Mouse (Mus musculus) embryonic facial prominence, embryonic 14.5 days (tissue): ENCODE results near the gene Plekho2. TPM values are rescaled to one million over a fixed set of nuclear protein-coding genes. Genes with fewer than 3 reads are reported as not detected.

Experiments used
- ATAC-seq: fragments of 200-750 bp; cut with Nextera tagmentation; 2 replicates; pipeline ENCODE4 v1.8.0; 2017; ENCODE audit warnings: low read depth, moderate number of reproducible peaks, moderate TSS enrichment
- DNase-seq: peaks from one replicate; pipeline ENCODE4 v3.0.0-alpha.2; 2015; ENCODE audit warnings: low spot score
- H3K27ac ChIP-seq: fragments of 300-500 bp; sonication (generic); replicated peaks from 2 replicates; pipeline ENCODE4 v1.5.1; 2014; ENCODE audit warnings: low read depth, mild to moderate bottlenecking, low read length, moderate library complexity
- H3K27me3 ChIP-seq: fragments of 300-500 bp; sonication (generic); replicated peaks from 2 replicates; pipeline ENCODE4 v1.6.1; 2014; ENCODE audit warnings: low read length; ENCODE audit not compliant: control insufficient read depth, insufficient read depth
- H3K36me3 ChIP-seq: fragments of 300-500 bp; sonication (generic); 2 replicates; pipeline ENCODE4 v1.6.1; 2014; ENCODE audit warnings: low read length, mixed read lengths; ENCODE audit not compliant: control insufficient read depth, insufficient read depth
- H3K4me1 ChIP-seq: fragments of 300-500 bp; sonication (generic); 2 replicates; pipeline ENCODE4 v1.6.1; 2014; ENCODE audit warnings: antibody characterized with exemption, low read length; ENCODE audit not compliant: control insufficient read depth, insufficient read depth
- H3K4me2 ChIP-seq: fragments of 300-500 bp; sonication (generic); 2 replicates; pipeline ENCODE4 v1.6.1; 2014; ENCODE audit warnings: low read depth, mild to moderate bottlenecking, low read length, moderate library complexity, mixed read lengths
- H3K4me3 ChIP-seq: fragments of 300-500 bp; sonication (generic); 2 replicates; pipeline ENCODE4 v1.5.1; 2014; ENCODE audit warnings: low read depth, mild to moderate bottlenecking, low read length
- H3K9ac ChIP-seq: fragments of 300-500 bp; sonication (generic); 2 replicates; pipeline ENCODE4 v1.6.1; 2014; ENCODE audit warnings: low read depth, mild to moderate bottlenecking, low read length, moderate library complexity, mixed read lengths
- H3K9me3 ChIP-seq: fragments of 300-500 bp; sonication (generic); 2 replicates; pipeline ENCODE4 v1.6.1; 2016; ENCODE audit warnings: low read length; ENCODE audit not compliant: control insufficient read depth
- WGBS: fragments of 180-500 bp; shearing (Covaris S2); extraction: QIAGEN DNeasy Blood & Tissue Kit; methylation state at CpG from one replicate; pipeline ENCODE4 v1.1.7; 2014; 5-methylcytosine and 5-hydroxymethylcytosine counted together
- polyA plus RNA-seq: library from polyadenylated mRNA; unstranded; fragments of >200 nt; fragmentation: Nextera tagmentation; extraction: Ambion mirVana; gene quantifications from 2 replicates; pipeline ENCODE4 v1.2.1, GENCODE M21; 2014

Plekho2 gene
- polyA plus RNA-seq, 1 experiment from 2014 or later: 12.9 TPM

DNA sequence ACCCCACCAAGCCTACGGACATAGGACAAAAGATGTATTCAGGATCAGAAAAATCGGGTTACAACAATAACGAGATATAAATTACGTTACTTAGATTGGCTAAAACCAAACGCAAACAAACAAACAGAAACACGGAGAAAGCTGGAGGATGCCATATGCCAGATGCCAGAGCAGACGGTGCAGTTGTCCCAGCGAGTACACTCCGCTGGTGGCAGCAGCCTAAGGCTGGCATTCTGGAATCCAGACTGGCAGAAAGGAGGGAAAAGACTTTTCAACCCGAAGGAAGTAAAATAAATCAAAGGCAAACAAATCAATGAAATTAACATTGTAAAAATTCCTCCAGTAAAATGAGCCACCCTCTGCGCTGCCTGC, 59.3 kb downstream of the Plekho2 start:
- peak overlapping the region; percentile 54 for H3K9ac ChIP-seq
- no peaks in the 10 kb centered on the region for H3K9me3 ChIP-seq
- no peaks in the 10 kb centered on the region for H3K36me3 ChIP-seq
- no peak overlapping the region for H3K27ac ChIP-seq
- peaks cover 11% of the 10 kb centered on the region for H3K4me1 ChIP-seq
- 13% methylated on average over 11 of the region's 11 CpGs for WGBS
- no peak for ATAC-seq
- H3K27me3 ChIP-seq: no peaks in the 10 kb centered on the region
- DNase-seq: no peak
- peak overlapping the region; percentile 70 for H3K4me2 ChIP-seq
- H3K4me3 ChIP-seq: peak overlapping the region; percentile 34

GRCm38 (mm10) chr9:65519807-65520504, 59.9 kb downstream of the Plekho2 start, which contains the start of gene Ankdd1a:
Gene Ankdd1a, minus strand, starts transcription at chr9:65520193.
- 7% methylated on average over 15 of the region's 25 CpGs for WGBS
- Histone ChIP-seq H3K27me3 (no peaks in the 10 kb centered on the region), H3K9me3 (no peaks in the 10 kb centered on the region), H3K27ac (no peak within 1 kb of the TSS), H3K36me3 (no peaks in the 10 kb centered on the region), H3K4me1 (peaks cover 11% of the 10 kb centered on the region), H3K4me3 (peak within 1 kb of the TSS; percentile 34), H3K4me2 (peak within 1 kb of the TSS; percentile 70), H3K9ac (peak within 1 kb of the TSS; percentile 54)
- ATAC-seq (peak; percentile 63; the same call in 1 of the 2 replicates), DNase-seq (peak; percentile 71)

GRCm38 (mm10) chr9:65514851-65515261, 65.0 kb downstream of the Plekho2 start:
- WGBS: 57% methylated on average over 3 of the region's 3 CpGs
- DNase-seq (no peak), ATAC-seq (peak; percentile 12; the same call in 1 of the 2 replicates)
- Histone ChIP-seq H3K27me3 (no peaks in the 10 kb centered on the region), H3K4me2 (no peak overlapping the region), H3K4me1 (peaks cover 4% of the 10 kb centered on the region; the same call in 1 of the 2 replicates), H3K9ac (no peak overlapping the region), H3K36me3 (no peaks in the 10 kb centered on the region), H3K9me3 (no peaks in the 10 kb centered on the region), H3K27ac (no peak overlapping the region), H3K4me3 (no peak overlapping the region)

- Histone ChIP-seq H3K27me3 (no peaks in the 10 kb centered on the region), H3K27ac (no peak overlapping the region), H3K36me3 (no peaks in the 10 kb centered on the region), H3K9ac (no peak overlapping the region), H3K9me3 (no peaks in the 10 kb centered on the region), H3K4me1 (no peaks in the 10 kb centered on the region), H3K4me3 (no peak overlapping the region), H3K4me2 (no peak overlapping the region)
- ATAC-seq (0 out of 2 replicates have a peak, but pooled peaks have one; percentile 9), DNase-seq (no peak)
- 56% methylated on average over 8 of the region's 8 CpGs for WGBS
These were observed 65.4 kb downstream of the Plekho2 start for GRCm38 (mm10) chr9:65514431-65514830.

- Histone ChIP-seq H3K27me3 (no peaks in the 10 kb centered on the region), H3K27ac (no peak overlapping the region), H3K9me3 (no peaks in the 10 kb centered on the region), H3K36me3 (no peaks in the 10 kb centered on the region), H3K4me2 (no peak overlapping the region), H3K4me3 (no peak overlapping the region), H3K9ac (no peak overlapping the region), H3K4me1 (no peaks in the 10 kb centered on the region)
- WGBS: 81% methylated on average over 3 of the region's 3 CpGs
- DNase-seq (no peak), ATAC-seq (no peak)
These were observed 67.3 kb downstream of the Plekho2 start for GRCm38 (mm10) chr9:65512520-65512919.

DNA sequence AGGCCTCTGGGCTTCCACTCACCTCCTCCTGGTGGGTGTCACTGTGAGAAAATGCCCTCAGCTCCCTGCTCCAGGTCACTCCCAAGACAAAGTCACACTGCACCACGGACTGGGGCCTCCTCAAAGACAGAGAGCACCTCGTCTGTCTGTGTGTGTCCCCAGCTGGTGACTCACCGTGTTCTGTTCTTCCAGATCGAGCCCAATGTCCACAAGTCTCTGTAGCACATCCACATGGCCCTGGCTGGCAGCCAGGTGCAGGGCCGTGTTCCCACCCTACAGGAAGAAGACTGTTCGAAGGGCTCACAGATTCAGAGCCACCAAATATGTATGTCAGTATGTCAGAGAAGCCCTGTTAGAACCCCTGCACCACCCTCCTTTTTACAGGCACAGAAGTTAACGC, 71.4 kb downstream of the Plekho2 start:
- Histone ChIP-seq H3K4me2 (no peak overlapping the region), H3K9ac (no peak overlapping the region), H3K27ac (no peak overlapping the region), H3K9me3 (no peaks in the 10 kb centered on the region), H3K27me3 (no peaks in the 10 kb centered on the region), H3K36me3 (no peaks in the 10 kb centered on the region), H3K4me1 (no peaks in the 10 kb centered on the region), H3K4me3 (no peak overlapping the region)
- WGBS: 63% methylated on average over 7 of the region's 7 CpGs
- no peak for DNase-seq
- ATAC-seq: no peak

- WGBS: 69% methylated on average over 20 of the region's 21 CpGs
- Histone ChIP-seq H3K36me3 (no peaks in the 10 kb centered on the region), H3K4me1 (no peaks in the 10 kb centered on the region), H3K9me3 (no peaks in the 10 kb centered on the region), H3K9ac (no peak overlapping the region), H3K4me2 (no peak overlapping the region), H3K4me3 (no peak overlapping the region), H3K27ac (no peak overlapping the region), H3K27me3 (no peaks in the 10 kb centered on the region)
- no peak for DNase-seq
- ATAC-seq: no peak; the same call in 1 of the 2 replicates
These were observed 76.9 kb downstream of the Plekho2 start for GRCm38 (mm10) chr9:65502721-65503505.
